Mouse (Mus musculus): ENCODE measurements around the gene Fbxo8. TPM values are rescaled to one million over a fixed set of nuclear protein-coding genes. Genes with fewer than 3 reads are reported as not detected.

Fbxo8 gene
- polyA plus RNA-seq, 1 experiment from 2014 or later = 44.1 TPM

DNA sequence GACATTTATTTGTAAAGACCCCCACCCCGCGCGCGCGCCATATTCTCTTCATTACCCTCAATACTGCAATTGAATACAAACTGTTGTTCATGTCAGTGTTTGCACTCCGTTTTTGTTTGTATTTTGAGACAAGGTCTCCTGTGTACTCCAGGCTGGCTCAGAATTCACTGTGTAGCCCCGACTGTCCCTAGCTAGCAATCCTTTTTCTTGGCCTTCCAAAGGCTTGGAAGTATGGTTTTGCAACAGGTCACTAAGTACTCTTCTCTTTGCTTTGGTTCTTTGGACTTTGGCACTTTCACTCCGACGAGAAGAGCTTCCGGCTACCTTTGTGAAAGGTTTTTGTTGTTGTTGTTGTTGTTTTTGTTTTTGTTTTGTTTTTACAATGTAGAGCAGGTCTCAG lies 1.2 kb downstream of the Fbxo8 start:
- Histone ChIP-seq H3K36me3 (no peaks in the 10 kb centered on the region), H3K9ac (replicated peaks) (peak overlapping the region; percentile 71), H3K27ac (replicated peaks) (no peak overlapping the region), H3K4me2 (replicated peaks) (peak overlapping the region; percentile 57), H3K4me3 (peak overlapping the region; percentile 69), H3K9me3 (no peaks in the 10 kb centered on the region), H3K27me3 (no peaks in the 10 kb centered on the region), H3K4me1 (peaks cover 19% of the 10 kb centered on the region)
- no peak for ATAC-seq (replicated peaks)
- 33% methylated on average over 10 of the region's 10 CpGs for WGBS

- Histone ChIP-seq H3K9me3 (no peaks in the 10 kb centered on the region), H3K4me3 (no peak overlapping the region), H3K36me3 (no peaks in the 10 kb centered on the region), H3K9ac (replicated peaks) (no peak overlapping the region), H3K27ac (replicated peaks) (no peak overlapping the region), H3K27me3 (no peaks in the 10 kb centered on the region), H3K4me2 (replicated peaks) (no peak overlapping the region; the same call in 1 of the 2 replicates), H3K4me1 (peaks cover 19% of the 10 kb centered on the region)
- no peak for ATAC-seq (replicated peaks)
- 82% methylated on average over 5 of the region's 5 CpGs for WGBS
Observed at GRCm38 (mm10) chr8:56552551-56553103, 1.7 kb downstream of the Fbxo8 start.

- no peak overlapping the region for H3K4me3 ChIP-seq
- WGBS = 90% methylated on average over 4 of the region's 4 CpGs
- H3K4me1 ChIP-seq = no peaks in the 10 kb centered on the region
- no peak for ATAC-seq (replicated peaks)
- no peaks in the 10 kb centered on the region for H3K9me3 ChIP-seq
- H3K4me2 ChIP-seq (replicated peaks) = no peak overlapping the region
- no peaks in the 10 kb centered on the region for H3K27me3 ChIP-seq
- 0 out of 2 replicates have a peak, but pooled peaks cover 2% of the 10 kb centered on the region for H3K36me3 ChIP-seq
- no peak overlapping the region for H3K27ac ChIP-seq (replicated peaks)
- H3K9ac ChIP-seq (replicated peaks) = no peak overlapping the region
Observed at GRCm38 (mm10) chr8:56564399-56565047, 13.6 kb downstream of the Fbxo8 start.

DNA sequence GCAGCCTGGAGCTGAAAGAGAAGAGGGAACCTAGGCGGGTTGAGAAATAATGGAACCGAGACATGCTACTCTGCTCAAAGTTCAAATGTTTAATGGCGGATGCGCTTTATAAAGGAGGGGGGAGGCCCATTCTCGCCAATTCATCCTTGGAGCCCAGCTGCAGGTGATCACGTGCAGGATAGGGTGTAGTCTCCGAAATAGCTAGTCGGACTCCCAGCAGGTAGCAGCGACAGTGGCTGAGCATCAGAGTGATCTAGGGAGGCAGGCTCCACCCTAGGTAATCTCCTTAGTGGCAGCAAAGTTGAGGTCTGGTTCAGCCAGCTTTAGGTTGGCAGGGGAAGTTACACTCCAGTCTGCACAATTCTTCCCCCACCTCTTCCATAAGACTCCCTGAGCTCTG lies 16.0 kb downstream of the Fbxo8 start:
- no peak for ATAC-seq (replicated peaks)
- Histone ChIP-seq H3K4me1 (no peaks in the 10 kb centered on the region), H3K9me3 (no peaks in the 10 kb centered on the region), H3K27me3 (no peaks in the 10 kb centered on the region), H3K36me3 (0 out of 2 replicates have a peak, but pooled peaks cover 2% of the 10 kb centered on the region), H3K9ac (replicated peaks) (no peak overlapping the region), H3K4me3 (no peak overlapping the region), H3K4me2 (replicated peaks) (no peak overlapping the region), H3K27ac (replicated peaks) (no peak overlapping the region)
- 91% methylated on average over 9 of the region's 9 CpGs for WGBS

DNA sequence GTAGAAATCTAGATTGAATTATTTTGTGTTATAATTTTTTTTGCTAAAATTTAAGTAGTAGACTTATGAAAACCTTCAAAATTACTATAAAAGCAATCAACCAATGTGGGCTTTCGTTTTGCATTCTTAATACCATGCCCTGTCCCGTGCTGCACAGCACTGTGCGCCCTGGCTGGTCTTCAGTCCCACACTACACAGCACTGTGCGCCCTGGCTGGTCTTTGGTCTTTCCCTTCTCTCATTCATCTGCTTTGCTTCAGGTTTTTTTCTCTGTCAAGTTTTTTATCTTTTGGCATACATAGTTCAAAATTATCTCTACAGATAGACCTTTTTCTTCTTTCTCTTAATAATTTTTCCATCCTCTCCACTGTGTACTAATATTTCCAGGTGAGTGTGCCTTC lies 30.0 kb downstream of the Fbxo8 start:
- WGBS = 97% methylated on average over 4 of the region's 4 CpGs
- H3K27me3 ChIP-seq = no peaks in the 10 kb centered on the region
- no peak for ATAC-seq (replicated peaks)

GRCm38 (mm10) chr8:56582841-56583240 lies 32.0 kb downstream of the Fbxo8 start:
- H3K4me1 ChIP-seq = no peaks in the 10 kb centered on the region
- H3K9me3 ChIP-seq = no peaks in the 10 kb centered on the region
- no peak overlapping the region for H3K27ac ChIP-seq (replicated peaks)
- no peaks in the 10 kb centered on the region for H3K36me3 ChIP-seq
- H3K9ac ChIP-seq (replicated peaks) = no peak overlapping the region
- ATAC-seq (replicated peaks) = no peak
- no peaks in the 10 kb centered on the region for H3K27me3 ChIP-seq
- no peak overlapping the region for H3K4me2 ChIP-seq (replicated peaks)
- H3K4me3 ChIP-seq = no peak overlapping the region

More for the DNA sequence above, 30.0 kb downstream of the Fbxo8 start:
- H3K4me3 ChIP-seq = no peak overlapping the region
- H3K27ac ChIP-seq (replicated peaks) = no peak overlapping the region
- H3K9me3 ChIP-seq = no peaks in the 10 kb centered on the region
- H3K4me2 ChIP-seq (replicated peaks) = no peak overlapping the region
- no peaks in the 10 kb centered on the region for H3K4me1 ChIP-seq
- no peak overlapping the region for H3K9ac ChIP-seq (replicated peaks)
- H3K36me3 ChIP-seq = no peaks in the 10 kb centered on the region

GRCm38 (mm10) chr8:56589004-56589403 lies 38.1 kb downstream of the Fbxo8 start:
- no peak for ATAC-seq (replicated peaks)
- no peak overlapping the region for H3K9ac ChIP-seq (replicated peaks)
- H3K27me3 ChIP-seq = no peaks in the 10 kb centered on the region
- 87% methylated on average over 2 of the region's 2 CpGs for WGBS
- H3K4me1 ChIP-seq = no peaks in the 10 kb centered on the region
- peaks cover 10% of the 10 kb centered on the region; the same call in 1 of the 2 replicates for H3K36me3 ChIP-seq
- no peak overlapping the region for H3K4me2 ChIP-seq (replicated peaks)
- H3K27ac ChIP-seq (replicated peaks) = no peak overlapping the region
- no peaks in the 10 kb centered on the region for H3K9me3 ChIP-seq
- no peak overlapping the region for H3K4me3 ChIP-seq

DNA sequence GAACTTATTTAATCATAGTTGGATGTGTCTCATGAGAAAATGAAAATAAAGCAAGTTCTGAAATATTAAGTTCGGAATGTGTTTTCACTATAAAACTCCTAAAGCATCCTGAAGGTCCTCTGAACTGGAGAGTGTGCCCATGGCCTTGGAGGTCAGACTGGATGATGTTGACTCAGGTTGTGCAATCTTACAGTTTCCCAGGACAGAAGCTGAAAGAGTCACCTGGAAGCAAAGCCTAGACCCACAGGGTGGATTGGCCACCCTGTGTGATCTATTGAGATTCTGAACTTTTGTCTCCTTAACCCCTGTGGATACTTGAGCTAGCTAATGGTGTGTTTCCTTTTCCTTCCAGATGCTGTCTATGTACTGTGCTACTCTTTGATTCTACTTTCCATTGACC lies 40.2 kb downstream of the Fbxo8 start:
- Histone ChIP-seq H3K27me3 (no peaks in the 10 kb centered on the region), H3K4me2 (replicated peaks) (no peak overlapping the region), H3K4me1 (no peaks in the 10 kb centered on the region), H3K27ac (replicated peaks) (no peak overlapping the region), H3K36me3 (peaks cover 10% of the 10 kb centered on the region; the same call in 1 of the 2 replicates), H3K9ac (replicated peaks) (no peak overlapping the region), H3K4me3 (no peak overlapping the region), H3K9me3 (no peaks in the 10 kb centered on the region)
- no peak for ATAC-seq (replicated peaks)
- WGBS = 86% methylated on average over 1 of the region's 1 CpGs

GRCm38 (mm10) chr8:56591502-56591901 lies 40.6 kb downstream of the Fbxo8 start:
- H3K4me1 ChIP-seq = no peaks in the 10 kb centered on the region
- H3K4me3 ChIP-seq = no peak overlapping the region
- no peak overlapping the region for H3K4me2 ChIP-seq (replicated peaks)
- H3K36me3 ChIP-seq = peaks cover 10% of the 10 kb centered on the region; the same call in 1 of the 2 replicates
- H3K27me3 ChIP-seq = no peaks in the 10 kb centered on the region
- 92% methylated on average over 5 of the region's 5 CpGs for WGBS
- no peak overlapping the region for H3K27ac ChIP-seq (replicated peaks)
- no peak overlapping the region for H3K9ac ChIP-seq (replicated peaks)
- H3K9me3 ChIP-seq = no peaks in the 10 kb centered on the region
- no peak for ATAC-seq (replicated peaks)

DNA sequence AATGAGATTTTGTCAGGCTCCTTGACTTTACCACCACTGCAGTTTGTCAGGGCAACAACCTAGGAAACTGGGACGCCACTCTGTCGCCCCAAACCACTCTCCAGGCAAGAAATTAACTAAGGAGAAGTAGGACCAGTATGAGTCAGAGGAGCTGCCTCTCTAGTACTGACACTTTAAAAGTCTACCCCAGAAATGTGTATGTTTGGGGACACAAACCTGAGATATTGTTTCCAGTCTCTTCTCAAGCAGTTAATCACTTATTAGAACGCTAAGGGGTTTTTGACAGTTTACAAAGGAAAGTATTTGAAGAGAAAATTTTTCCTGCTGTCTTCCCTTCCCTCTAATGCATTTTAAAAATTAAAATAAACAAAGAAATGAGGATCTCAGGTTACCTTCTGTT lies 55.6 kb downstream of the Fbxo8 start:
- Histone ChIP-seq H3K9ac (replicated peaks) (no peak overlapping the region), H3K4me3 (no peak overlapping the region), H3K4me2 (replicated peaks) (no peak overlapping the region), H3K27me3 (no peaks in the 10 kb centered on the region), H3K4me1 (no peaks in the 10 kb centered on the region), H3K9me3 (no peaks in the 10 kb centered on the region), H3K36me3 (no peaks in the 10 kb centered on the region), H3K27ac (replicated peaks) (no peak overlapping the region)
- no peak for ATAC-seq (replicated peaks)
- WGBS = 62% methylated on average over 3 of the region's 3 CpGs

DNA sequence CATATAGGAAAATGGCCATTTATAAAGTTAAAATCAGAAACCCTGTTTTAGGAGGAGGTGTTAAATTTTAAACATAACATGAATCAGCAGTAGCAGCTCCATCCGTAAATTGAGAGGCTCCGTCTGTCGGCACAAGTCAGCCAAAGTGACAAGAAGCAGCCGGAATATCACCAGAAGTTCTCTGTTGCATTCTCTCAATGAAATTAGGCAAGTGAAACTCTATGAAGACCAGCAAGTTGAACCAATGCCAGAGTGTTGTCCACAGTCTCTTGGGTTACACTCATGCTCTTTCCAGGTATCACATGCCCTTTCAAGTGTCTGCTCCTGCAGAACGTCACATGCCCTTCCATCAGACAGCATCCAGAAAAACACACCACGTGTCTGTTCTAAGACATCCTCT lies 60.8 kb downstream of the Fbxo8 start:
- ATAC-seq (replicated peaks) = no peak
- Histone ChIP-seq H3K4me2 (replicated peaks) (no peak overlapping the region), H3K4me3 (no peak overlapping the region), H3K4me1 (no peaks in the 10 kb centered on the region), H3K36me3 (no peaks in the 10 kb centered on the region), H3K27me3 (no peaks in the 10 kb centered on the region), H3K27ac (replicated peaks) (no peak overlapping the region), H3K9ac (replicated peaks) (no peak overlapping the region), H3K9me3 (no peaks in the 10 kb centered on the region)
- WGBS = 87% methylated on average over 6 of the region's 6 CpGs

- H3K4me2 ChIP-seq (replicated peaks) = no peak overlapping the region
- WGBS = 91% methylated on average over 1 of the region's 1 CpGs
- H3K9me3 ChIP-seq = no peaks in the 10 kb centered on the region
- no peaks in the 10 kb centered on the region for H3K27me3 ChIP-seq
- H3K9ac ChIP-seq (replicated peaks) = no peak overlapping the region
- no peak for ATAC-seq (replicated peaks)
- H3K4me3 ChIP-seq = no peak overlapping the region
- no peaks in the 10 kb centered on the region for H3K4me1 ChIP-seq
- no peaks in the 10 kb centered on the region for H3K36me3 ChIP-seq
- no peak overlapping the region for H3K27ac ChIP-seq (replicated peaks)
Observed at GRCm38 (mm10) chr8:56614235-56614634, 63.3 kb downstream of the Fbxo8 start.

DNA sequence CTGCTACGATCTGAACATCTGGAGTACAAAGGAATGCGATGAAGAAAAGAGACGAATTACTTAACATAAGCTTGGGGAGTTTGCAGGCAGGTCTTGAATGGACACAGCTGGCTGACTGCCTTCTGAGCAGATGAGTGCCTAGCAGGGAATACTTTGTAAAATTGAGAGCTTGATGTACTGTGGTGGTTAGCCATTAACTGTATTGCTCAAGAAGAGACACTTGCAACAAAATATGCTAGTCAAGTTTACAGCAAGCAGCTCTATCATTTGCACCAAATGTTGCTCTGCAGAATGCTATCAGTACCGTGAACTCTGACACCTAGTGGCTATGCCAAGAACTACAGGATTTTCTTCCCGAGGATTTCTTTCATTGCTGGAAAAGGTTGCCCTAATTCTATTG lies 64.1 kb downstream of the Fbxo8 start:
- ATAC-seq (replicated peaks) = peak; percentile 82
- 4% methylated on average over 5 of the region's 5 CpGs for WGBS

More for the DNA sequence above, 64.1 kb downstream of the Fbxo8 start:
- Histone ChIP-seq H3K36me3 (no peaks in the 10 kb centered on the region), H3K4me2 (replicated peaks) (no peak overlapping the region), H3K27me3 (peaks cover 5% of the 10 kb centered on the region; the same call in 1 of the 2 replicates), H3K4me3 (no peak overlapping the region), H3K4me1 (0 out of 2 replicates have a peak, but pooled peaks cover 2% of the 10 kb centered on the region), H3K27ac (replicated peaks) (no peak overlapping the region), H3K9ac (replicated peaks) (no peak overlapping the region), H3K9me3 (no peaks in the 10 kb centered on the region)
